Mouse (Mus musculus): ENCODE measurements around the gene Prl. TPM values are rescaled to one million over a fixed set of nuclear protein-coding genes. Genes with fewer than 3 reads are reported as not detected.
"Not testable (repeated sequence)": the region's sequence is repeated elsewhere in the genome, so short reads cannot be mapped to it uniquely, and the experiment has no call there.

The Prl gene
- not detected for total RNA-seq (2021)
- long read RNA-seq, result 0 reads

DNA sequence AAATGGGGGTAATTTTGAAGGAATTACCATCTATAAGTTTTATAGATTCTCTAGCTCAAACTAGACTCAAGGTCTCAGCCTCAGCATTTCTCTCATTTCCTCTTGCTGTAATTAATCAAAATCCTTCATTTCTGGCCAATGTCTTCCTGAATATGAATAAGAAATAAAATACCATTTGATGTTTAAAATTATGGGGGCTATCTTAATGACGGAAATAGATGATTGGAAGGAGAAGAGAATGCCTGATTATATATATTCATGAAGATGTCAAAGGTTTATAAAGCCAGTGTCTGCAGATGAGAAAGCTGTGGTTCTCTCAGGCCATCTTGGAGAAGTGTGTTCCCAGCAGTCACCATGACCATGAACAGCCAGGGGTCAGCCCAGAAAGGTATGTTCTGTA lies at the start of gene Prl:
TSS of gene Prl (plus strand) at position 301 of the 400 bp plus-strand sequence.
- DNase-seq (ENCODE audit: low spot score in 2 of 2), result no peak

- DNase-seq (ENCODE audit: low spot score in 2 of 2), result no peak
These were observed 30.8 kb upstream of the Prl start for GRCm38 (mm10) chr13:27026614-27027013.

DNA sequence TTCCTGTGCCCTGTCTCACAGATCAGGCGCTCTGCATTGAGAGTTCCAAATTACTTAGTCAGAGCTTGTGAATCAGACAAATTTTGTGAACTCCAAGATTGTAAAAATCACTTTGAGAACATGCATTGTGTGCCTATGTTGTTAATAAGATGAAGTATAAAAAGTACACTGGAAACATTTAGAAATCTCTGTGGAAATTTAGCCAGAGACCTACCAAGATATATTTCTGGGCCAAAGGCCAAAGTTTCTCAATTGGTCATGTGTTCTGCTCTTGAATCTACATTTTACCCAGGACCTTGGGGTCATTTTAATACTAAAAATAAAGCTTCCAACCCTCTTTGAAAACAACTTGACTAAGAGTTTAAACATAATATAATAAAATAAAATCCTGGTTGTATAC lies 30.0 kb upstream of the Prl start:
- no peak for DNase-seq (ENCODE audit: low spot score in 2 of 2)

- no peak for DNase-seq (ENCODE audit: low spot score in 2 of 2)
These were observed 28.7 kb upstream of the Prl start for GRCm38 (mm10) chr13:27028501-27029240.

DNA sequence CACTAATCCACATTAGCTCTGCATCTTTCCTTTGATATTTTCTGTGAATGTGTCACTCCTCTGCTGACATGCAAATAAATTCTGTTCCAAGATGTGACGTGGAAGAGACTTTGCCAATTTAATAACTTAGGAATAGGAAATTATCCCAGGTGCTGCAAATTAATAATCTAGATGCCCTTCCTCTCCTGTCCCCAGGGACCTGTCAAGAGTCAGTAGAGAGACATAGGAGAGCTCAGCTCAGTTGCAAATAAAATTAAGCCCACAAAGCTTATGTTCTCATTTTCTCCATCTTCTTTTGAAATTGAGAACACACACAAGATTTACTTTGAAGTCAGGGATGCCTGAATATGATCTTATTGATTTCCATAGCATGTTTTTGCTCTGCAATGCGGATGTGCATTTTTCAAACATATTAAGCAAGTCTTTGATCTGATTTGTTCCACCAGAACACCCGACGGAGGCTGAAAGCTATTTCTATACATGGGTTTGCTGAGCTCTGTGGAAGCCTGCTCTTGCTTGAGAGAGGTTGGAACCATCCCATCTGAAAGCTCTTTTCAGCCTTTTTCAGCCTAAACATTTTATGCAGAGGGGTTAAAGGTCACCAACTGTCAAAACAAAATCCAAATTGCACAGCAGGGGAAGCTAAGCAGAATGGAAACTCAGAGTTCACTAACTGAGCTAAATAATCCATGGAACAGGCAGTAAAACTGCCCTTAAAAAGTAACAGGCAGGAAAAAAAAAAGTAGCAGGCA lies 26.1 kb upstream of the Prl start:
- DNase-seq (ENCODE audit: low spot score in 2 of 2), result no peak

- no peak for DNase-seq (ENCODE audit: low spot score in 2 of 2)
These were observed 25.5 kb upstream of the Prl start for GRCm38 (mm10) chr13:27031853-27032240.

DNA sequence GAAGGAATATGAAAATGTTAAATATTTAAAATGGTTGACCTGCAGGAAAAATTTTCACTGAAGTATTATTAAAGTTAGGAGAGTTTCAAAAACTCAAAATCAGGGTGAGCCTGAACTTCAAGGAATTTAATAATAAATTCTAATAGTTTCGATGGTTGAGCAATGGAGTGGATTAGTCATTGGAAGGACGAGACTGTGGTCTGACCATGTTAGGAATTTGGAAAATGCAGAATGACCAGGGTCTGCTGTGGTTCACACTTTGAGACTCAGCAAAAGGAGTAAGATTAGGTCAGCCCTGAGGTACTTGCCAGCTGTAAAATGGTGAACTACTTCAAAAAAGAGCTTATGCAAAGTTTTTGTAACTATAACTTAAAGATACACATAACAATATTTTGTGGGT lies 24.4 kb upstream of the Prl start:
- DNase-seq (ENCODE audit: low spot score in 2 of 2), result no peak

DNA sequence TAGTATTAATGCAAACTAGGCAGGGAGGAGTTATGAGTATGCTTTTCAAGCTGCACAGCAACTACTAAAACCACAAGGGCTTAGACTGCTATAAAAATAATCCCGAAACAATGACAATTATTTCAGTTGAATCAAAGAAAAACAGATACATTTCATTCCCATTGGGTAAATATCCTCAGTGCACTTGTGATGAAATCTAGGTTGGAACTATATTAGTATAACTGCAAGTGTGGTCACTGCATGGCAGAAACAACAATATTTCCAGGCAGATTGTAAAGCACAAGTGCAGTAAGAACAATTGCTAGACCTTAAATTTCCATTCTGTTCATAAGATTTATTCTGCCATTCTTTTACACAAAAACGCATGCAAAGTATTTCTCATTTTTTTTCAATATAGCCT lies 15.2 kb upstream of the Prl start:
- no peak for DNase-seq (ENCODE audit: low spot score in 2 of 2)

DNA sequence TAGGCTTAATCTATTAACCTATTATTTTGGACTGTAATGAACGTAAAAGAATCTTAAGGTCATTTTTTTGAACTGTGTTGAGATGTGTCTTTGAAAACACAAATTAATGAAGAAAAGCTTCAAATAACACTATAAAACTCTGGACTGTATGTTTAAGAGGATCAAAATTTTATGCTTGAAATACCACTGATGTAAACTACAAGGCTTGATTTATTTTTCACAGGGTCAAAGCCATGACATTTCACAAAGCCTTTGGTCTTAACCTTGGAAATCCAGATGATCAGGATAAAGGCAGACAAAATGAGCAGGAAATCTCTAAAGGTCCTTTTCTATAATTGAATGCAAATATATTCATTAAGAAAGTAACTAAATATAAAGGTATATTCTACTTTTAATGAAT lies 14.0 kb upstream of the Prl start:
- DNase-seq (ENCODE audit: low spot score in 2 of 2), result no peak

GRCm38 (mm10) chr13:27059177-27059576 lies 1.8 kb downstream of the Prl start:
- DNase-seq (ENCODE audit: low spot score in 2 of 2), result peak; percentile 38 to 46

DNA sequence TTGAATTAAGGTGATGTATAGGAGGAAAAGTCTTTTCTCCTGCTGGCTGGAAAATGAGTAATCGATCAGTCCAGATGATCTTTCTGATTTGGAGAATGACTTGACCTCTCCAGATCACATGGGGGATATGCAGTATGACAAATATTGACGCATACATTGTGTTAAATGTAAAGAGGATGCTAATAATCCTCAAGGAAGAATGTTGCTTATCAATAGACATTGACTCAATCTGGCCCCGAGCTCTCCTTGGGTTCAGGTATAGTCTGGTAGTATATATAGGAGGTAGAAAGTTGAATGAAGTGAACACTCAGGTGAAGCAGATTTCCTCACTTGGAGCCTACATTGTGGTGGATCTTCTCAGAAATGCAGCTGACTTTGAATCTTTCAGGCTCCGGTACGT lies 36.5 kb downstream of the Prl start, which contains the start of gene Prl3d1:
TSS of gene Prl3d1 (plus strand) at position 301 of the 400 bp plus-strand sequence.
- DNase-seq (ENCODE audit: low spot score in 2 of 2), result not testable (repeated sequence)

Other genes with a start within 250 kb of the Prl start
- not detected for gene Prl3d1, start 36.6 kb downstream of the Prl start, total RNA-seq (2021)
- not detected for gene Prl3d2, start 64.1 kb downstream of the Prl start, total RNA-seq (2021)
- not detected for gene Prl3d3, start 99.2 kb downstream of the Prl start, total RNA-seq (2021)
- not detected for gene Prl3c1, start 139.1 kb downstream of the Prl start, total RNA-seq (2021)
- gene Prl3b1, start 184.3 kb downstream of the Prl start, total RNA-seq (2021), result not detected
- not detected for gene Prl3a1, start 201.9 kb downstream of the Prl start, total RNA-seq (2021)